Mouse (Mus musculus): Measurements from ENCODE around the gene Dcaf5.
A peak's percentile ranks its signal among the peaks of the same experiment; 100 is the strongest.

The Dcaf5 gene

DNA sequence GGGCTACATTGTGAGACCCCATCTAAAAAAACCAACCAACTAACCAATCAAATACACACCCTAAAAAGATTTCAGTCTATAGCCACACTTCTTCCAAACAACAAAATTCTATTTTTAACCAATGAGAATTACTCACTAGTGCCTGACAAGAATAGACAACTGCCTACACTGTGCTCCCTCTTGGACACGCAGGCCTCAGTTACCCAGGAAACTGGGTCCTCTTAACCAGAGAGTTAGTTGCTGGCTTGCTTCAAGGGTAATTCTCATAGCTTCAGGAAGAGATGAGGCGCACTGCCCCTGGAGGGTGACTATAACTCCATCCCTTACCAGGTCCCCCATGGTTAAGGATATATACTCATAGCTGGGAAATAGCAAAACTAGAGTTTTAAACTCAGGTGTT is 95.5 kb downstream of the Dcaf5 start:
- DNase-seq (ENCODE audit: low spot score) = no peak

DNA sequence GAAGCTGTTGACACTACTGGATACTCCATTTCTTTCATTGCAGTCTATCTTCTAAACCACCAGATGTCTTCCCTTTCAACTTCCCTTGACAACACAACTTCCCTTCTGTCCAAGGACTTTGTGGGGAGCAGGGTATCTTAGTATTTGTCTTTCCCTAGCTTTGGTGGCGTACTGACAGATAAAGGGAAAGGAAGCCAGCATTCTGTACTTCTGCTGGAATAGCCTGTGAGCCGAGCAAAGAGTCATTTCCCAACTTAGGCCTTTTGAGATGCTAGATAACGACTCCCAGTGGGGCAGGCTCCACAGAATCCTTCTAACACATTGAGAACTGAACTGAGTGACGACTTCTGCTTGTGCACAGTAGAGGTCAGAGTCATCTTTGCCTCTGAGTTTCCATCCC is 102.2 kb downstream of the Dcaf5 start:
- no peak for DNase-seq (ENCODE audit: low spot score)

DNA sequence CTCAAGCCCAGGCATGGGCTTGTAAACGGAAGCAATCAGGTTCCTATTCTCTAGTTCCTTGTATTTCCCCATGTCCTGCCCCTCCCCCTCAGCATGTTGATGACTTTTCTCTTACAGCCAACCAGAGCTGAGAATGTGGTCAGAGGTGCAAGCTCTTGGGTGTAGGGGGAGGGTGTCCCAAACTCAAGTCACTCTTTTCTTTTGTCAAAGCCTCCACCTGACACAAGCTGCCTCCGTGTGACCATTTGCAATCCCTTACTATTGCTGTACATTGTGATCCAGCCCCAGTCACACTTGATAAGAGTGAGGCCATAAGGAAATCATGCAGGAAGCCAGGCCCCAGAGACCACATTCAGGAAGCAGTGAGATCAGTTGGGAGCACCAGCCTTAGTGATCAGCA is 104.8 kb downstream of the Dcaf5 start:
- peak; percentile 60 for DNase-seq (ENCODE audit: low spot score)

DNA sequence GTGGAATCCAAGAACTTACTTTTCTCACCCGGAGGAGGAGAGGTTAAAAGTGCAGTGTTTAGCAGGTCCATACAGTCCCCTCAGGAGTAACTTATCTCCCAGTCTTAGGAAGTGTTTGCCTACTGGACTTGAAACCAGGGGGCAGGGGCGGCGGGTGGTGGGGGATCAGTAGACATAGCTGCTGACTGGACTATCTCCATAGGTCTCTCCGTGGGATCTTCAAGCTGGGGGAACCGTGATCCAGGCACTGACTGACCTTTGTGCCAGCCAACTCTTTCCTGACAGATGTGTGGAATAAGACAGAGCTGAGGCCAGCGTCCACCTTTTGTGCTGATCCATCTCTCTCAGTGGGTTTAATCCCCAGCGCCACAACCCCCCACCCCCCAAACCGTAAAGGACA is 105.6 kb downstream of the Dcaf5 start:
- DNase-seq (ENCODE audit: low spot score) = no peak

DNA sequence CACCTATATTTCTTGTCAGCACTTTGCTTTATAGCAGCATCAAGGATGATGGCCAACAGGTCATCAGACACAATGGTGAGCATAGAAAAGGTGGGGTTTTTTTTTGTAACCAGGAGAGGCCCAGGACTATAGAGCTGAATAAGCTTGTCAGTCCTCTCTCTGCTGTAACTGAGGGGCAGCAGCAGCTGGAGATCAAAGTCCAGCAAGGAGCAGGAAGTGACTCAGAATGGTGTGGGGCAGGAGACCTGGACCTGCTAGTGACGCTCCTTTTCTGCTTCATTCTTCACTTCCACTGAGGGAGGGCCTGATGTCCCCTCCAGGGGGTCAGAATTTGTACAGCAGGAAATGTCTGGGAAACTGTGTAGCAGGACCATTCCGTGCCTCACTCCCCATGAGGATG is 106.8 kb downstream of the Dcaf5 start:
- DNase-seq (ENCODE audit: low spot score) = no peak

DNA sequence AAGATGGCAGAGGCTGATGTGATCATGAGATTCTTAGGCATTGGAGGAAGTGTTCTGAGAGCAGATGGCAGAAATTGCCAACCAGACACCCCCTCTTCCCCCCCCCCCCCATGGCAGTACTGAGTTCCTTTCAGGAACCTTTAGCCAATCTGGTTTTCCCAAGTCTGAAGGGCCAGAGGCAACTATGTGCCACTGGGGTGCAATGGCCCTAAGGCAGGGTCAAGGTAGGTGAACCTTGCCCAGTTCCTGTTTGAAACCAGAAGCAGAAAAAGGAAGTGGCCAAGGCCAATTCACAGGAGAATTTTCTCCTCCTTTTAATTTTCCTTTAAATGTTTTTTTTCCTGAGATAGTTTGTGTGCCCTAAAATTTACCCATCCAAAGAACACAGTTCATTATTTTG is 110.4 kb downstream of the Dcaf5 start:
- DNase-seq (ENCODE audit: low spot score) = no peak

DNA sequence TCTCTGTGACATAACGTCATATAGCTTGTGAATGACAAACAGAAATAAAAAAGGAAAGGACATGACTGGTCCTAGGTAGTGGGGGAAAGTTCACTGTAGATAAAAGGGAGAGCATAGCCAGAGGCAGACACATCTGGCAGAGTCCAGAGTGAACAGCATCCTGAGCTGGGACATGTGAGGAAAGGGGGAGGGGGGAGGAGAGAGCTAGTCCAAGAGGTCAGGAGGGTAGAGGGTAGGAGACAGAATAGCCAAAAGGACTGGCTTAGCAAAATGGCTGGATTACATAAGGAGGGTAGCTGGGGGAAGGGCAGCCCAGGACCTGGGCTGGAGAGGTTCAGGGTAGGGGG is 111.6 kb downstream of the Dcaf5 start:
- DNase-seq (ENCODE audit: low spot score) = peak; percentile 56

DNA sequence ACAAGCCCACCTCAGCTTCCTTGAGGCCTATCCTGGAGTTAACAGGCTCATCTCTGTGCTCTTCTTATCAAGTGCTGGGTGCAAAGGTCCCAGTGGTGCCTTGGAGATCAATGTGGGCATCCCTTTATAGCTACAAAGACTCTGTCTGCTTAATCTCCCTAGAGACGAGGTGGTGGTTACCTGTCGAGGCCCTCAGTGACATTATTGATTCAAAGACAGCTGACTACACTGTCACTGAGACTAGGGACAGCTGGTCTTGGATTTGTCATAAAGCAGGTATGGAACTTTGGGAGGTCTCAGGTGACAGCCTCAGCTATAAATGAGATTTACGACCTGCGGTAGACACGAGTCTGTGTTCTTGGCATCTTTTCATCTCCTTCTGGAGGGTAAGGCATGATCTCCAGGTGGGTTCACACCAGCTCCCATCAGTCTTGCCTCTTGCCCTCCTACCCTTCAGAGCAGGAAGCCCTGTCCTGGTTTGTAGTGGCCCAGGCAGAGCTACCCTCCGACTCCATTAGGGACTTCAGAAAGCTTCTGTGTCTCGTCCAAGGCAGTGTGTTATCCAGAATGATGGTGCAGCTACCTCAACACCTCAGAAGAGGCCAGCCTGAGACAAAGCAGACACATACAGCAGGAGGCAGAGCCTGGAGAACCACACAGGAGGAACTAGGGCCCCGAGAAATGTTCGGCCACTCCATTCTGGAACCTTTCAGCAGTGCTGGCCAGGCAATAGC is 112.2 kb downstream of the Dcaf5 start:
- no peak for DNase-seq (ENCODE audit: low spot score)

DNA sequence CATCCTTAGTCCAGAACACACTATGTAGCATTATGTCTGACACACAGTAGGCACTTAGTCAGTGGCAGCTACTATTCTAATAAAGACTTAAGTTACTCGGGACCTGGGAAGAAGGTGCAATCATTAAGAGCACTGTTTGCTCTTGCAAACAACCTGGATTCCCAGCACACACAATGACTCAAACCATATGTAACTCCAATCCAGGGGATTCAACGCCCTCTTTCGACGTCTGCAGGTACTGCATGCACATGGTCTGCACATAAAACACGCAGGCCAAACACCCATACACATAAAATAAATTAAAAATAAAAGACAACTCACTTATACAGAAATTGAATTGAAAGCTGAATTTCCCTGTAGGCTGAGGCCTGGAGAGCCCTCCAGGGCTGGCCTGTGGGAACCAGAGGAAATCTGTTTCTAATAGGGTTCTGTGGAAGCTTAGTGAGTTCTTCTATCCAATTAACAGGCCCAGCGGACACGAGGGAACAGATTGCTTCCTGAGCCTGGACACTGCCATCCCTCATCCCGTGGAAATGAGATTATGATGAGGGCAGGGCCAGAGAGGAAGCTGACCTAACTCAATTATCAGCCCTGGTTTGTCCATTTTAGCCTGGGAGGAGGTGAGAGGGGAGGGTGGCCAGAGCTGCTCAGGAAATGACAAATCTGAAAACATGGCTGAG is 112.9 kb downstream of the Dcaf5 start:
- no peak for DNase-seq (ENCODE audit: low spot score)

DNA sequence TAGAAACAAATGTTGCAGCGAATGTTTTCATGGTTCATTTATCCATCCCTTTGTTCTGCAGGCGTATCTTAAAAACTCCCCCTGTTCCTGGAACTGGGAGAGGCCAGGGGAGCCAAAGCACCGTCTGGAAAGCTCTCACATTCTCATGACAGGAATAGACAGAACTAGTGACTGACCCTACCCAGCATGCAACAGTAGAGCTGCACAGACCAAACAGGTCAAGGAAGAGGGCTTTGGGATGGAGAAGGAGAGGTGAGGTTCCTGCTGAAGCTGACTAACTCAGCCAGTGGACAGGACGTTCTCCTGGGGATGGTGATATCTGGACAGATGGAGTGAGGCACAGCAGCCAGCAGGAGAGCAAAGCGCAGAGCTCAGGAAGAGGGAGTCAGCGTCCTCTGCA is 113.9 kb downstream of the Dcaf5 start:
- no peak for DNase-seq (ENCODE audit: low spot score)

DNA sequence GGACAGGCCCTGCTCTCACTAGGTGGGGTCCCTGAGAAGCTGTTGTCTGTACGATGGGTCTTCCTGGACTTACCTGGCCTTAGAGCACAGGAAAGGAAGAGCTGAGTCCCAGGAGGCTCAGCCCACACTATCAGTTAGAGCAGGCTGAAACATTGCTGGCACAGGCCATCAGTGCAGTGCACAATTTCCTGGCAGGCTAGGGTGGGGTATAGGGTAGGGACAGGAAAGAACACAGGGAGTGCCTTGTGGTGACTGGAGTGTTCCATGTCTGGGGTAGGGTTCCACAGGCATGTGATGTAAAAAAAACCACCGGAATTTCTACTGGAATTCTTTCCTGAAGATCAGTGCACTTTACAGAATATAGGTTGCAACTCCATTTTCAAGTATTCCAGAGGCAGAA is 117.3 kb downstream of the Dcaf5 start:
- DNase-seq (ENCODE audit: low spot score) = peak; percentile 14

DNA sequence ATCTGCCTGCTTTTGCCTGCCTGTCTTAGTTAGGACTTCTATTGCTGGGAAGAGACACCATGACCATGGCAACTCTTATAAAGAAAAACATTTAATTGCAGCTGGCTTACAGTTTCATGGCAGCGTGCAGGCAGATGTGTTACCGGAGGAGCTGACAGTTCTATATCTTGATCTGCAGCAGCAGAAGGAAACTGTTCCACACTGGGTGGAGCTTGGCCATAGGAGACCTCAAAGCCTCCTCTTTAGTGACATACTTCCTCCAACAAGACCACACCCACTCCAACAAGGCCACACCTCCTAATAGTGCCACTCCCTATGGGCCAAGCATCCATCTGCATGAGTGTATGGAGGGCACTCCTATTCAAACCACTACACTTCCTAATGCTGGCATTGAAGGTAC is 121.1 kb downstream of the Dcaf5 start:
- no peak for DNase-seq (ENCODE audit: low spot score)

DNA sequence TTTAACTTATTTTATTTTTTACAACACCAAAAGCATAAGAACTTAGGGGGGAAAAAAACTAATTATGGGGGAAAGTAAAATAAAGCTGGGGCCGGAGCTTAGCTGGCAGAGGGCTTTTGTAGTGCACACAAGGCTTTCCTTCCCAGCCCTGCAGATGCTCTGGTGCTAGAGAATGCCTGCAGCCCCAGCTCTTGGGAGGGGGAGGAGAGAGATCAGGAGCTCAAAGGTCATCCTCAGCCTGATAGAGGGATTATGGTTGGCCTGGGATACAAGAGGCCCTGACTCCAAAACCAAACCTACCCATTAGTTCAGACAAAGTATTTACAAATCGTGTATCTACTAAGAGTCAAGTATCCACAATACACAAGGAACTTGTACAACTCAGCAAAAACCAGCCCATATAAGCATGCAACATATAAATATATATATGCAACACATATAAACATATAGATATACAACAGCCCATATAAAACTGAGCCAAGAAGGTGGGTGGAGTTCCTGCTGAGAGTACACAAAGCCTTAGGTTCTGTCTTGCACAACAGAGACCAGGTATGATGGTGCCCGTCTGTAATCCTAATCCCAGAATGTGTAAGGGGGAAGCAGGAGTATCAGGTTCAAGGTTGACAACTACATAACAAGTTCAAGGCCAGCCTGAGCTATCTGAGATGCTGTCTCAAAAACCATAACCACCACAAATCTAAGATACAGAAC is 124.3 kb downstream of the Dcaf5 start:
- DNase-seq (ENCODE audit: low spot score) = no peak

DNA sequence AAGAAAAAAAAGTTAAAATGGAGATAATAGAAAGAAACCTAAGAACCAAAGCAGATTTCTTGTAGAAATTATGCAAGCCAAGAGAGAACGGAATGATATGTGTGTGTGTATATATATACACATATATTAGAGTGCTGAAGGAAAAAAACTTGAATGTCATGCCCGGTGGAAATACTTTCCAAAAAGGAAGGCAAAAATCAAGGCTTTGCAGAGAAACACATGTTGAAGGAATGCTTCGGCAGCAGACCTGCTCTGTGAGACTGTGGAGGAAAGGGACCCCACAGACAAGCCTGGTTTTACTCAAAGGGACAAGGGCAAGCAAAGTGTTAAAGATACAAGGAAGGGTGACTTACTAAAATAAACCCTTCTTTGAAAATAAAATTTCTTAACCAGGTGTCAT is 128.8 kb downstream of the Dcaf5 start:
- no peak for DNase-seq (ENCODE audit: low spot score)

DNA sequence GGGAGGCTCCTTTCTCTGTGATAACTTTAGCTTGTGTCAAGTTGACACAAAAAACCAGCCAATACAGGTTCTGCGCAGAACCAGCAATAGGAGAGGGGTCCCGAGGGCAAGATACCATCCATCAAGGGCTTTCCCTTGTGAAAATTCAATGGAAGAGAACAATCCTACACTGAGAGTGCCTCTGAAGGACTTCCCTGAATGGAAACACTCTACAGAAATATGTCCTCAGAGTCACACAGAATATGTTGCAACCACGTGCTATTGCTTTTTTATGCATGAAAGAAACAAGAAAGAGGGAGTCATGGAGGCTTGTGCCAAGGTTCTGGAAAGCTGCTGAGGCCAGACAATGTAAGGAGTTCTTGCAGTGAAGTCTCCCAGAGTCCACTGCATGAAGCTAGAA is 131.9 kb downstream of the Dcaf5 start:
- DNase-seq (ENCODE audit: low spot score) = peak; percentile 7

DNA sequence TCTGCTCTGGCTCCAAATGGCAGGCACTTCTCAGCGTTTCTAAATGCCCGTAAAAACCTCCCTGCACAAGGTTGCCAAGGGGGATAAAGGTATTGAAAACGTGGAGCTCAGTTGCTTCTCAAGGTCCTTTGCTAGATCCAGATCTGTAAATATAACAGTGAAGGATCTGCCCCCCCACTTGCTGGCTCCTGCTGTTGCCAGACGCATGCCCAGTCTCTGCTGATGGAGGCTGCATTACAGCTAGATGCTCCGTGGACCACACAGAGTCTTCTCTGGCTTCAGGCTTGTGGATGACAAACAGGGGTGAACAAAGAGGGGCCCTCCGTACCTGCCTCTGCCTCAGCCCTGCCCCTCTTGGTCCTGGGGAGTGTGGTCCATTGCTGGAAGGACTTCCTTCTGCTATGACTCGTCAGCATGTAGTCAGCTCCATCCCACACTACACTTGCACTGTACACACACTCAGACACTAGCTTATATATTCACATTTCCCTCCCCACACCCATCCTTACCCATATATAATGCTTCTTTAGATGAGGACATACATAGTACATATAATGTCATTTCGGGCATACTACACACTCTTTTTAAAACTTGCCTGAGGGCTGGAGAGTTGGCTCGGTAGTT is 135.5 kb downstream of the Dcaf5 start:
- no peak for DNase-seq (ENCODE audit: low spot score)

DNA sequence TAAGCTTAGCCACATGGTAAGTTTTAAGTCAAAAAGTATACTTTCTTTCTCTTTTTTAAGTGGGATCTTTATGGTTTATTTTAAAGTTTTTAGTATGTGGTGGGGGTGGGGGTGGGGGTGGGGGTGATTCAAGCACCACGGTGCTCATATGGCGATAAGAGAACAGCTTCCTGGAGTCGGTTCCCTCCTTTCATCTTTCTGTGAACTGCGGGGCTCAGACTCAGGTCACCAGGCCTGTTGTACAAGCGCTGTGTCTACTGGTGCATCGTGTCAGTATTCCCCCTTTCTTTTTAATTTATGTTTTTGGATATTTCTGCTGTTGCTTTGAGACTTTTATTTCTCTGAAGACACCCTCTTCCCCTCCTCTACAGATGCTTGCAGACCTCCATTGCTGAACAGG is 137.7 kb downstream of the Dcaf5 start:
- no peak for DNase-seq (ENCODE audit: low spot score)

DNA sequence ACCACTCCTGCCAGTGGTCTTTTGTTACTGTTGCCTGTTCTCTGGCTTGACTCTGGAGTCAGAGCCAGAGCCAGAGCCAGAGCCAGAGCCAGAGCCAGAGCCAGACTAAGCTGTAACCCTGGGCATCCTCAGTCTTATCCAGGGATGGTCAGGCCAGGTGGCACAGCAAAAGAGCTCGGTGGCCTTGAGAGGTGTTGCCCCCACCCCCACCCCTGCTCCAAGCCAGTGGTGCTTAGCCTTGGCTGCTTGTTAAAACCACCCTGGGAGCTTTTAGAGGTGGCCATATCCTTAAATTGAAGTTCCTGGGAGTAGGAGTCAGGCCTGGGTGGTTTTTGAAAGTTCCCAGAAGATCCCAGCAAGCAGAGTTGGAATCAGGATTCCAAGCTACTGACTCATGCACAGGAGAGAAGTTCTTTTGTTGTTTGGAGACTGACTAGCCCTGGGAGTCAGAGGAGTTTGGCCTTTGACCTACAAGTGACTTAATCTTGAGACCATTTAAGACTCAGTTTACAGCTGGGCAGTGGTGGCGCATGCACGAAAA is 144.4 kb downstream of the Dcaf5 start:
- DNase-seq (ENCODE audit: low spot score) = no peak

DNA sequence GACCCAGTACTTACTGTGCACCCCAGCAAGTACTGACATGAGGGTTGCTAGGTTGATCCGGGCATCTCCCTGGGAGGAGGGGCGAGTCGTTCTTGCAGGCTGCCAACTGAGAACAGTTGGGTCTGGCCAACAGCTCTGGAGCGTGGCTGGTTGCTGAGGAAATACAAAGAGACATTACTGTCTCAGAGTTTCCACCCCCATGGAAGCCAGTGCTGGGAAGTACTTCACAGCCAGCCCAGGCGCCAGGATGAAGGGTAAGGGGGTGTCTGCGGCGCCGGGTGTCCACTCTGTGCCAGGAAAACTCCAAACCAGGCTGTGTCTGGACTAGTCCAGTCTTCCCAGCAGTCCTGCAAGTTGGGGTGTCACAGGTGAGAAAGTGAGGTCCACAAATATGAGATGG is 145.4 kb downstream of the Dcaf5 start:
- DNase-seq (ENCODE audit: low spot score) = no peak

DNA sequence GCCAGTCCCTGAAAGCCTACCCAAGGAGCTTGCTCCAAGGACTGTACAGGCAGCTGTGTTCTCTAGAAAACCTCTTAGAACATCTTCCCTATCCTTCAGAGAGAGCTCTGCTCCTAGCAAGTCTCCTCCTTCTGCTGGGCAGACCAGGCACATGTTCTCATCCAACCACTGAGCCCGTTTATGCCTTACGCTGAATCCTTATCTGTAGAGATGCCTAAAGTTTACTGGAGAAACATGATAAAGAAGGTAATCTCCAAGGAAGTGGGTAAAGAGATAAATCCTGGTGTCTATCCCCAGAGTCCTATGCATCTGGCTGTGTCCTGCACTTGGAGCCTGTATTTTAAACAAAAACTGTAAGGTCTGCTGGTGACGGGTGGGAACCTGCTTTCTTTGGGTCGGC is 145.9 kb downstream of the Dcaf5 start:
- DNase-seq (ENCODE audit: low spot score) = no peak

DNA sequence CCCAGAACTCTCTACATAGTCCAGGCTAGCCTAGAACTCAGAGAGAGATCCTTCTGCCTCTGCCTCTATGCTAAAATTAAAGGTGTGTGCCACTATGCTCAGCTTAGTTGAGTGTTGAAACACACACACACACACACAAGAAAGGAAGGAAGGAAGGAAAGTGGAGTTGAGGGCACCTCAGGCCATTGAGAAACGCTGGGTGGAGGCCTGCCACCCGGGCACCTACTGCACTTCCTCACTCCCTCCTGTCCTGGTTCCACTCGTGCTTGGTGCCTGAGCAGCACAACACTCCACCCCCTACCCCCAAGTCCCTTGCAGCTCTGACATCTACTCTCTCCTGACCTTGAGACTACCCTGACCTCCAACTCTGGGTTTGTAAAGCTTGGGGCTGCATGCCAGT is 146.7 kb downstream of the Dcaf5 start:
- DNase-seq (ENCODE audit: low spot score) = no peak

DNA sequence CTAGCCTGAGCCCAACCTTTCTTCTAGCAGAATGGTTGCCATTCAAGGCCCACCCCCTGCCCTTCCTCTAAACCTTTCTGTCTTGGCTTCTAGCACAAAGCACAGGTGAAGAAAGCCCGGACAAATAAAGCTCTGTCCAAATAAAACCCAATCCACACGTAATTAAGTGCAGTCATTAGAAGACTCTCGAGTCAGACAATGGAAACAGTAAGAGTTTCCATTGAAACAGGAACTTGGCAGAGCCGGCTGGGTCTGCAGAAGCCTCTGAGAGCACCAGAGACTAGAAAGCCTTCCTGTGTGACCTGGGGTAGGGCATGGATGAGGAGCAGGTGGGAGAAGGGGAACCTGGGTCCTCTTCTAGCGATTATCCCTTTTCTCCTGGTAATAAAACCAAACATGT is 150.5 kb downstream of the Dcaf5 start:
- no peak for DNase-seq (ENCODE audit: low spot score)

Measured in adipocyte (in vitro differentiated cells).